Mouse (Mus musculus) embryonic fibroblast, embryonic 13.5 days (primary cell): ENCODE measurements around the gene Fam178b. TPM values are rescaled to one million over a fixed set of nuclear protein-coding genes. Genes with fewer than 3 reads are reported as not detected.

Experiments
- H3K27ac ChIP-seq: 2 replicates; pipeline ENCODE4 v1.5.1; 2012; ENCODE audit warnings: low read length, control low read depth, inconsistent platforms; ENCODE audit not compliant: insufficient read depth
- H3K4me1 ChIP-seq: 2 replicates; pipeline ENCODE4 v1.6.1; 2011; ENCODE audit warnings: low read length; ENCODE audit not compliant: control insufficient read depth, insufficient read depth
- H3K4me3 ChIP-seq: 2 replicates; pipeline ENCODE4 v1.5.1; 2011; ENCODE audit warnings: mild to moderate bottlenecking, control low read depth, low read length; ENCODE audit not compliant: insufficient read depth
- CTCF ChIP-seq: IDR thresholded peaks from 2 replicates; pipeline ENCODE4 v1.5.1; 2011; ENCODE audit warnings: mild to moderate bottlenecking, control low read depth, low read length, moderate library complexity, borderline replicate concordance; ENCODE audit not compliant: insufficient read depth
- POLR2A ChIP-seq: IDR thresholded peaks from 2 replicates; pipeline ENCODE4 v1.6.1; 2011; ENCODE audit warnings: low read depth, mild to moderate bottlenecking, control low read depth, low read length, moderate library complexity
- polyA plus RNA-seq: library from polyadenylated mRNA; stranded (reverse); fragments of >200 nt; gene quantifications from 2 replicates; pipeline ENCODE4 v1.2.4, GENCODE M21; 2011; ENCODE audit warnings: low read depth; ENCODE audit not compliant: missing spikeins, insufficient read length

The Fam178b gene
- polyA plus RNA-seq, 1 experiment = not detected

- no peak overlapping the region for H3K4me3 ChIP-seq
- H3K4me1 ChIP-seq = 0 out of 2 replicates have a peak, but pooled peaks cover 3% of the 10 kb centered on the region
- no peak overlapping the region for H3K27ac ChIP-seq
- TF ChIP-seq POLR2A = no peak
Measured at GRCm38 (mm10) chr1:36570320-36570719, 112.7 kb downstream of the Fam178b start.

- Histone ChIP-seq H3K4me1 (0 out of 2 replicates have a peak, but pooled peaks cover 3% of the 10 kb centered on the region), H3K27ac (no peak overlapping the region), H3K4me3 (no peak overlapping the region)
- no peak for TF ChIP-seq CTCF
- TF ChIP-seq POLR2A = no peak
Measured at GRCm38 (mm10) chr1:36569694-36570276, 113.2 kb downstream of the Fam178b start.

- H3K4me1 ChIP-seq = 0 out of 2 replicates have a peak, but pooled peaks cover 3% of the 10 kb centered on the region
- TF ChIP-seq CTCF = no peak
- no peak for TF ChIP-seq POLR2A
- no peak overlapping the region for H3K4me3 ChIP-seq
- no peak overlapping the region for H3K27ac ChIP-seq
Measured at GRCm38 (mm10) chr1:36568776-36569175, 114.2 kb downstream of the Fam178b start.

GRCm38 (mm10) chr1:36567818-36568603 lies 115.0 kb downstream of the Fam178b start:
- 0 out of 2 replicates have a peak, but pooled peaks cover 3% of the 10 kb centered on the region for H3K4me1 ChIP-seq
- H3K27ac ChIP-seq = no peak overlapping the region
- TF ChIP-seq POLR2A (no peak), CTCF (no peak)
- no peak overlapping the region for H3K4me3 ChIP-seq

- no peak overlapping the region for H3K4me3 ChIP-seq
- H3K4me1 ChIP-seq = 0 out of 2 replicates have a peak, but pooled peaks cover 3% of the 10 kb centered on the region
- no peak for TF ChIP-seq POLR2A
- no peak overlapping the region for H3K27ac ChIP-seq
Measured at GRCm38 (mm10) chr1:36566425-36566824, 116.6 kb downstream of the Fam178b start.

DNA sequence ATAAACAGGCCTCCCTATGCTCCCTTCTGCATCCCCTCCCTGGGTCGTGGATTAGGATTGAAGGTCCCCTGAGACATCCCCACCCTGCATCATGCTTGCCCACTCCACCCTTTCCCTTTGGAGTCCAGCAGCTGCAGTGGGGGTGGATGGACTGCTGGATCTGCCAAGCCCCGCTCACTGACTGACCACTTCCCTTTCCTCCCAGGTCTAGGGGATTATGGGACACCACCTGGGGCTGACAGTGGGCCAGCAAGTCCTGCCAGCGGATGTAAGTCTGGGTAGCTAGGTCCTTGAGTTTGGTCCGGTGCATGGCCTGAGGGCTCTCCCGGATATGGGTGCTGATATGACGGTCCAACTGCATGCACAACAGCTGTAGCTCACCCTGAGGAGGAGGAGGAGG lies 118.9 kb downstream of the Fam178b start:
- TF ChIP-seq POLR2A (no peak), CTCF (no peak)
- no peak overlapping the region for H3K4me3 ChIP-seq
- 0 out of 2 replicates have a peak, but pooled peaks cover 3% of the 10 kb centered on the region for H3K4me1 ChIP-seq
- H3K27ac ChIP-seq = no peak overlapping the region

GRCm38 (mm10) chr1:36563632-36564031 lies 119.4 kb downstream of the Fam178b start:
- H3K27ac ChIP-seq = no peak overlapping the region
- no peak overlapping the region for H3K4me3 ChIP-seq
- TF ChIP-seq POLR2A (no peak), CTCF (no peak)
- H3K4me1 ChIP-seq = 0 out of 2 replicates have a peak, but pooled peaks cover 3% of the 10 kb centered on the region

DNA sequence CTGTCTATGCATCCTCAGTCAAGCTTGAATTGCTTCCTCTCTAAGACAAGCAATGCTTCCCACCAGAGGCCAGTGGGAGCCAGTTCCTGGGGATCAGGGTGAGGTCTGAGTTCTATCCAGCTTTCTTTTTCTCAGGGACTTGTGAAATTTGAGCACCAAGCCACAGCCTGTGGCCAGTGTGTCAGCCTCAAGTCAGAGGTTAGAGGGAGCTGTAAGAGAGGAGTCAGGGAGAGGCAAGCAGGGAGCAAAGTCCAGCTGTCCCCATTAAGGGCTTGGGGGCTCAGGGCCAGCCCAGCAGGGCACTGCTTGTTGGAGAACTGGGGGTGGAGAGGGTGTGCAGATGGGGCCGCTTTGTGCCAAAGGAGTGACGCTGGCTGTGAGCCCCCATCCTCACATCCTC lies 119.8 kb downstream of the Fam178b start:
- H3K4me3 ChIP-seq = no peak overlapping the region
- TF ChIP-seq CTCF (no peak), POLR2A (no peak)
- no peak overlapping the region for H3K27ac ChIP-seq
- H3K4me1 ChIP-seq = peaks cover 3% of the 10 kb centered on the region; the same call in 1 of the 2 replicates

DNA sequence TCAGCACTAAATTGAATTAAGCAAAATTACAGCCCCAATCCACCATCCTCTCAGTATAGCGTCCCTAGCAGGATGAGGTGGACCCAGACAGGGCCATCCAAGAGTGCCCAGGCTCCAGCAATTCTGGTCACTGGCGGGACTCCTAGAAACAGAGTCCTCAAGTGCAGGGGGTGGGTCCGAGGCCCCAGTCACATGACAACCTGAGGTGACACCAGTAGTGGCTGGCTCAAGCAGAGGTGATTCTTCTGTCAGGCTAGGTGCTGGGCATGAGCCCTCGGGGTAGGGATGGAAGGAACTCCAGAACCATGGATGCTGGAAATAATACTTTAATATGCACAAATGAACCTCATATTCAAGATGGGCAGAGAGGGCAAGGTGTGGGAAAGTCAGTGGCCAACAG lies 120.6 kb downstream of the Fam178b start:
- peaks cover 3% of the 10 kb centered on the region; the same call in 1 of the 2 replicates for H3K4me1 ChIP-seq

GRCm38 (mm10) chr1:36560903-36561302 lies 122.1 kb downstream of the Fam178b start:
- TF ChIP-seq POLR2A = no peak
- no peak for TF ChIP-seq CTCF

More for the DNA sequence above, 120.6 kb downstream of the Fam178b start:
- Histone ChIP-seq H3K4me3 (no peak overlapping the region), H3K27ac (no peak overlapping the region)
- TF ChIP-seq POLR2A (no peak), CTCF (no peak)

More at GRCm38 (mm10) chr1:36560903-36561302, 122.1 kb downstream of the Fam178b start:
- no peak overlapping the region for H3K4me3 ChIP-seq
- H3K27ac ChIP-seq = no peak overlapping the region
- H3K4me1 ChIP-seq = no peaks in the 10 kb centered on the region; the same call in 1 of the 2 replicates
